Mouse (Mus musculus) liver, postnatal 0 days (tissue): ENCODE data around the gene Gm20388. TPM values are rescaled to one million over a fixed set of nuclear protein-coding genes. Genes with fewer than 3 reads are reported as not detected.

Experiments used
- ATAC-seq: fragments of 200-750 bp; cut with Nextera tagmentation; 2 replicates; pipeline ENCODE4 v1.8.0; 2017; ENCODE audit warnings: mild to moderate bottlenecking, moderate library complexity
- DNase-seq: peaks from one replicate; pipeline ENCODE4 v3.0.0-alpha.2; 2016
- H3K27ac ChIP-seq: fragments of 300-500 bp; sonication (generic); 2 replicates; pipeline ENCODE4 v1.5.1; 2014; ENCODE audit warnings: antibody characterized with exemption, moderate library complexity, mild to moderate bottlenecking, low read depth
- H3K27me3 ChIP-seq: fragments of 300-500 bp; sonication (generic); 2 replicates; pipeline ENCODE4 v1.6.1; 2014; ENCODE audit warnings: low read length, control low read depth, mixed read lengths; ENCODE audit not compliant: insufficient read depth
- H3K36me3 ChIP-seq: fragments of 300-500 bp; sonication (generic); replicated peaks from 2 replicates; pipeline ENCODE4 v1.6.1; 2014; ENCODE audit warnings: mild to moderate bottlenecking, control low read depth, low read length, moderate library complexity, mixed read lengths; ENCODE audit not compliant: insufficient read depth
- H3K4me1 ChIP-seq: fragments of 300-500 bp; sonication (generic); 2 replicates; pipeline ENCODE4 v1.6.1; 2014; ENCODE audit warnings: antibody characterized with exemption, mild to moderate bottlenecking, control low read depth; ENCODE audit not compliant: insufficient read depth
- H3K4me2 ChIP-seq: fragments of 300-500 bp; sonication (generic); 2 replicates; pipeline ENCODE4 v1.6.1; 2014; ENCODE audit warnings: low read depth, mild to moderate bottlenecking, low read length, moderate library complexity, mixed read lengths
- H3K4me3 ChIP-seq: fragments of 300-500 bp; sonication (generic); 2 replicates; pipeline ENCODE4 v1.5.1; 2014; ENCODE audit warnings: low read depth, low read length
- H3K9ac ChIP-seq: fragments of 300-500 bp; sonication (generic); replicated peaks from 2 replicates; pipeline ENCODE4 v1.6.1; 2014; ENCODE audit warnings: mild to moderate bottlenecking, moderate library complexity
- H3K9me3 ChIP-seq: fragments of 300-500 bp; sonication (generic); 2 replicates; pipeline ENCODE4 v1.6.1; 2016; ENCODE audit warnings: mild to moderate bottlenecking, control low read depth, low read length, mixed read lengths
- CTCF ChIP-seq: sonication (generic); IDR thresholded peaks from 2 replicates; pipeline ENCODE4 v1.5.1; 2016; ENCODE audit warnings: antibody characterized with exemption, low read depth
- EP300 ChIP-seq: IDR thresholded peaks from 2 replicates; pipeline ENCODE4 v1.6.1; 2016; ENCODE audit warnings: antibody characterized with exemption, low read depth, mild to moderate bottlenecking
- WGBS: fragments of 180-500 bp; shearing (Covaris S2); extraction: QIAGEN DNeasy Blood & Tissue Kit; methylation state at CpG from one replicate; pipeline ENCODE4 v1.1.7; 2014; ENCODE audit not compliant: insufficient replicate concordance; 5-methylcytosine and 5-hydroxymethylcytosine counted together
- microRNA counts: library from miRNA; unstranded; fragments of <30 nt; microRNA quantifications from one replicate; lab custom pipeline; 2015
- microRNA-seq: library from miRNA; unstranded; fragments of <30 nt; microRNA quantifications from one replicate; pipeline ENCODE4, GENCODE M21; 2016
- polyA plus RNA-seq: library from polyadenylated mRNA; unstranded; fragments of >200 nt; fragmentation: Nextera tagmentation; extraction: Ambion mirVana; gene quantifications from 2 replicates; pipeline ENCODE4 v1.2.1, GENCODE M21; 2015

Gene Gm20388
- polyA plus RNA-seq, 1 experiment from 2014 or later, result not detected

DNA sequence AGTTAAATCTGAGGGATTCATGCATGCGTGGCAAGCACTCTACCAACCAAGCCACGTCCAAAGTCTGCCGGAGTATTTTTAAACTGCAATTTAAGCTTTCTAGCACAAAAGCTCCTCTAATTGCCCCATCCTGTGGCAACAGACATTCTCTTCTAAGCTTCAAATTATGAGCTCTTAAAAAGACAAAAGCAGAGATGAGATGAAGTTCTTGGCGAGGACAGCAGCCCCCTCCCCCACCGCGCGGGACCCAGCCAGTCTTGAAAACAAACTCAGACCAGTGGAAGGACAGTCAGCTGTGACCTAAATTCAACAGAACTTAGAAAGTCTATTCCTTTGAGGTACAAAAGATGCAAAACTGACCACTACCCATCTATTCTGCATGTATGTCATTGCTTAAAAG is 4480.6 kb downstream of the Gm20388 start:
- H3K9ac ChIP-seq, result no peak overlapping the region
- H3K4me2 ChIP-seq, result no peak overlapping the region
- DNase-seq (no peak), ATAC-seq (no peak)
- no peaks in the 10 kb centered on the region for H3K36me3 ChIP-seq
- WGBS, result 89% methylated on average over 7 of the region's 7 CpGs
- H3K27ac ChIP-seq, result no peak overlapping the region
- no peaks in the 10 kb centered on the region for H3K4me1 ChIP-seq
- no peaks in the 10 kb centered on the region for H3K9me3 ChIP-seq
- H3K4me3 ChIP-seq, result no peak overlapping the region
- H3K27me3 ChIP-seq, result no peaks in the 10 kb centered on the region
- no peak for TF ChIP-seq EP300
- no peak for TF ChIP-seq CTCF

GRCm38 (mm10) chr8:124392271-124393012 is 4481.8 kb downstream of the Gm20388 start:
- ATAC-seq, result no peak
- H3K9ac ChIP-seq, result no peak overlapping the region
- H3K27me3 ChIP-seq, result no peaks in the 10 kb centered on the region
- H3K36me3 ChIP-seq, result no peaks in the 10 kb centered on the region
- no peaks in the 10 kb centered on the region for H3K4me1 ChIP-seq
- TF ChIP-seq CTCF (no peak), EP300 (no peak)
- H3K4me2 ChIP-seq, result no peak overlapping the region
- no peak for DNase-seq
- H3K27ac ChIP-seq, result no peak overlapping the region
- H3K4me3 ChIP-seq, result no peak overlapping the region
- H3K9me3 ChIP-seq, result no peaks in the 10 kb centered on the region
- 67% methylated on average over 10 of the region's 10 CpGs for WGBS

DNA sequence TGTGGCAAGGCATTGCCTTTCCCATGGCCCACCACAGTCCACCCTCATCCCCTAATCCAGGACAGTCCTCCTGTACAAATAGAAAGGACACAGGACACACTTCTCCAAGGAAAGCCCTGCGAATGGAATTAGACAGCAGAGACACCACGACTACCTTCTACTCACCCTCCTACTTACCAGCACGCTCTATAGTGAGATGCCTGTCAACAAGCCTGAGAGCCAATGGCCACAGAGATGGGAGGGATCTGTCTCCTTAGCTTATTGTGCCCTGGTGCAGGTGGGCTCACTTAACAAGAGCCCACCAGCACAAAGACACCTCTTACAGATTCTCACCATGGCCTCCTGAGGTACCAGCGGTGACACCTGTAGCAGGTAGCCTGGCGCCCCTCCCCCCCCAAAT is 4482.4 kb downstream of the Gm20388 start:
- DNase-seq (no peak), ATAC-seq (no peak)
- H3K27me3 ChIP-seq, result no peaks in the 10 kb centered on the region
- H3K9me3 ChIP-seq, result no peaks in the 10 kb centered on the region
- TF ChIP-seq CTCF (no peak), EP300 (no peak)
- H3K36me3 ChIP-seq, result no peaks in the 10 kb centered on the region
- no peak overlapping the region for H3K4me2 ChIP-seq
- H3K9ac ChIP-seq, result no peak overlapping the region
- WGBS, result 62% methylated on average over 5 of the region's 5 CpGs
- no peak overlapping the region for H3K27ac ChIP-seq
- H3K4me1 ChIP-seq, result no peaks in the 10 kb centered on the region
- H3K4me3 ChIP-seq, result no peak overlapping the region

DNA sequence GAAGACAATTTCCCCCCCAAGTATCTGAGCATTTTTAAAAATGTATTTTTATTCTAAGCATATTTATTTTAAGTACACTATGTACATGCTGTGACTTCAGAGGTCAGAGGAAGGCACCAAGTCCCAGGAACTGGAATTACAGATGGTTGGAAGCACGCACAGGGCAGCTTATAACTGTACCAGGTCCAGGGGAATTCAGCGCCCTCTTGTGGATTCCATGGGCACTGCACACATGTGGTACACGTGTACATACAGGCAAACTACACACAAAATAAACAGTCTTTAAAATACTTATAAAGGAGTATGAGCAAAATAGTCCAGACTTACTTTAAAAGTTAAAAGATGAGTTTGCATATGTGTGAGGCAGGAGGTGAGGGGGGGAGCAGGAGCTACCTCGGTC is 4483.3 kb downstream of the Gm20388 start:
- DNase-seq, result no peak
- peak; percentile 44 for TF ChIP-seq CTCF
- TF ChIP-seq EP300, result no peak
- H3K4me3 ChIP-seq, result no peak overlapping the region
- H3K27me3 ChIP-seq, result no peaks in the 10 kb centered on the region
- no peak overlapping the region for H3K27ac ChIP-seq
- H3K9me3 ChIP-seq, result no peaks in the 10 kb centered on the region
- no peaks in the 10 kb centered on the region for H3K36me3 ChIP-seq
- 73% methylated on average over 4 of the region's 4 CpGs for WGBS
- no peak overlapping the region for H3K4me2 ChIP-seq
- no peak for ATAC-seq
- no peak overlapping the region for H3K9ac ChIP-seq
- no peaks in the 10 kb centered on the region for H3K4me1 ChIP-seq

DNA sequence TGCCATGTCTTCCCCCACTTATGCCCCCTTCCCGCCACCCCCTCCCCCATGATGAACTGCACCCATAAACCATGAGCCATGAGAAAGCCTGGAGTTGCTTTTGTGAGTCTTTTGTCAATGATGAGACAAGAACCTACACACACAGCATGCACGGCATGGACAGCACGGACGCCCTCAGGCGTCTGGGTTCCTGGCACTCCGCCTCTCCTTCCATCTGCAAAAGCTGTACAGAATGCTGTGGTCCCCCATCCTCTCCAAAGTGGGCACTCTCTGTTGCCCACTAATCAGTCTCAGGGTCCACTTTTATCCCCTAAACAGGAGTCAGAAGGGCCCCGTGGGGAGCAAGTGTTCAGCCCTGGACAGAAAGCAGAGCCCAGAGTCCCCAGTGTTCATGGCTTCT is 4484.3 kb downstream of the Gm20388 start:
- Histone ChIP-seq H3K9ac (no peak overlapping the region), H3K4me2 (no peak overlapping the region), H3K36me3 (no peaks in the 10 kb centered on the region), H3K4me3 (no peak overlapping the region), H3K27ac (no peak overlapping the region), H3K27me3 (no peaks in the 10 kb centered on the region), H3K4me1 (no peaks in the 10 kb centered on the region), H3K9me3 (no peaks in the 10 kb centered on the region)
- ATAC-seq, result no peak
- 81% methylated on average over 7 of the region's 7 CpGs for WGBS
- TF ChIP-seq CTCF, result no peak
- no peak for TF ChIP-seq EP300
- no peak for DNase-seq

MicroRNAs encoded within 50 kb of the gene (microRNA counts, 519-probe panel; counts per million panel counts)
- not detected for microRNA mmu-miR-1967 (lab: Ali Mortazavi, UCI)

Small RNA genes lying within 50 kb of the gene (microRNA-seq; reads per million reads assigned to microRNA genes)
- gene Gm22715 (not detected), gene Gm24366 (not detected), gene Gm27530 (not detected), gene Mir1967 (not detected), gene Mir6396 (not detected), gene Mir7079 (not detected), gene Mir7080 (not detected), gene Mir7237 (not detected), gene Mir7687 (not detected)

Other genes starting within 250 kb of the Gm20388 start
- 6.0 and 7.2 TPM in 2 replicates for gene Wfdc1, start 244.5 kb upstream of the Gm20388 start, polyA plus RNA-seq
- 0.05 and 0.14 TPM in 2 replicates for gene Atp2c2, start 210.8 kb upstream of the Gm20388 start, polyA plus RNA-seq
- 4.3 and 4.6 TPM in 2 replicates for gene Tldc1, start 132.4 kb upstream of the Gm20388 start, polyA plus RNA-seq
- gene Cotl1, start 70.3 kb upstream of the Gm20388 start, polyA plus RNA-seq, result 28.5 and 28.8 TPM in 2 replicates
- 4.3 and 4.9 TPM in 2 replicates for gene Klhl36, start 48.6 kb upstream of the Gm20388 start, polyA plus RNA-seq
- 44.1 and 46.5 TPM in 2 replicates for gene Usp10, start 481 bp upstream of the Gm20388 start, polyA plus RNA-seq
- 2.1 and 2.5 TPM in 2 replicates for gene Crispld2, start 81.6 kb downstream of the Gm20388 start, polyA plus RNA-seq
- gene Zdhhc7, start 190.6 kb downstream of the Gm20388 start, polyA plus RNA-seq, result 9.9 and 10.8 TPM in 2 replicates
- 4.9 and 5.1 TPM in 2 replicates for gene 6430548M08Rik, start 203.3 kb downstream of the Gm20388 start, polyA plus RNA-seq